Mouse (Mus musculus) frontal cortex, adult 2 months (tissue): ENCODE measurements around the gene Sox8. TPM values are rescaled to one million over a fixed set of nuclear protein-coding genes. Genes with fewer than 3 reads are reported as not detected.

Experiments used
- DNase-seq, 2 experiments: peaks; one replicate each; pipeline ENCODE4 v3.0.0; 2022; ENCODE audit warnings: low spot score in 1 of 2; ENCODE audit errors: extremely low spot score in 1 of 2
- polyA plus RNA-seq: library from polyadenylated mRNA; depleted of rRNA; stranded (reverse); fragments of >200 nt; gene quantifications from 2 replicates; pipeline ENCODE4 v1.2.3, GENCODE M21; 2012; rRNA removed

Sox8 gene
- polyA plus RNA-seq, result 41.2 and 43.2 TPM in 2 replicates

- peak; percentile 91 to 95 for DNase-seq
Measured at GRCm38 (mm10) chr17:25570648-25571452, at the start of gene Sox8. Gene Sox8, minus strand, starts transcription at chr17:25570686.

GRCm38 (mm10) chr17:25618508-25619056 lies 48.1 kb upstream of the Sox8 start:
- peak in 1 of 2 experiments; percentile 82 for DNase-seq

DNA sequence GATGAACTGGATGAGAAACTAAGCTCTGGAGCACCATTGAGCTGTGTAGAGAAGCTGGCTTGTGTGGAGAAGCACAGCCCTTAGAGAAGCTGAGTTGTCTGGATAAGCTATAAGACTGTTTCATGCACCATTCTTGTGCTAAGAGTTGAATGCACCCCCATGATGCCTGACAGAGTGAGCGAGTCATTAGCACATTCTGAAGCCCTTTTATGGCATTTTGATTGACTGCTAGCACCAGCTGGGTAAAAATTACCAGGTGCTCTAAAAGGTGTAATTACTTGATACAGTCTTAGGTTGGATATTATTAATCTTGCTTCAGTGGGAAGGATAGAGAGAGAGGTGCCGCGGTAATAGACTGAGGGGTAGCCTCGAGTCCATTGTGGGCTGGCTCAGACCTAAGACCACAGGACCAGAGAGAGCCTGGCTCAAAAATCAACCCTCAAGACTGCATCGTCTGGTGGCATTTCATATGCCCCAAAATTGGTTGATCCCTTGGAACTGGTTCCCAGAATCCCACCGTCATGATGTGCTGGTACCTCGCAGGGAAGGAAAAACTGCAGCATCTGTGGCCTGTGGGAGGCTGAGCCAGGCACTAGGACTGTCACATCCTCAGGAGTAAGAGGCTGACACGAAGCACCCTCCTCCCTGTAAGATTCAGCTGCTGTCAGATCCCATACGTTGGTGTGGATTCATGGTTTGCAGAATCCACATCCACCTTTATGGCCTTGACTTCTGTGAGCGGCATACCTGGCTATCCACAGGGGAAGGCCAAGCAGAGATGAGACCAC lies 44.4 kb upstream of the Sox8 start:
- no peak for DNase-seq

- no peak for DNase-seq
Measured at GRCm38 (mm10) chr17:25613323-25613722, 42.8 kb upstream of the Sox8 start.

GRCm38 (mm10) chr17:25612537-25612936 lies 42.1 kb upstream of the Sox8 start:
- DNase-seq, result no peak

DNA sequence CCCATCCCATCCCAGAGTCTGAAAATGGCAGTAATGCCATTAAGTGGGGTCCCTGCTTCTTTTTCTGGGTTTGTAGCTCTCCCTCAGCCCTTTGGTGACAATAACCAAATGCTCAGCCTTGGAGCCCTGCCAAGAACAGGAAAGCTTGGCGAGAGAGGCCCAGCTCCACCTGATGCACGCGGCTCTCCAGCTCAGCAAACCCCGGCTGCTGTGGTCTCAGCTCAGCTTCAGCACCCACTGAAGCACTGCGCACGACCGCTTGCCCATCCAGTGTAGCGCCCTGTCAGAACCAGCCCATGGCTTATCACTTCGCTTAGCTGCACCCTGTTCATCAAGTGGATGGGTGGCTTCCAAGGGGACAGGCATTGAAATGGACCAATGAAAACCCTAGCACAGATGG lies 39.7 kb upstream of the Sox8 start:
- no peak for DNase-seq

DNA sequence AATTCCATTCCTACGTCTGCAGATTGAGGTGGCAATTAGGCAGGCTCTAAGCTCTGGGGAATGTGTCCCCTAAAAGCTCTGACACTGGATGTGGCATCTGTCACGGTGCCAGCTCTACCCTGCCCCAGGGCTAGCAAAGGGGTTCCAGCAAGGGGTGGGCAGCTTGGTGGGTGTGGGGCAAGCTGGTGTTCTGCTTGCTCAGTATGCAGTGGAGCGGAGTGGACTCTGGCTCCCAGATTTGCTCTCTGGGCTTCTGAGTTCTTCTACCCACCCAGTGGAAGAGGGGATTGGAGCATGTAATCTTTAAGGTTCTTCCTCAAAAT lies 39.0 kb upstream of the Sox8 start:
- DNase-seq, result no peak

- DNase-seq, result no peak
Measured at GRCm38 (mm10) chr17:25608821-25609505, 38.5 kb upstream of the Sox8 start.

DNA sequence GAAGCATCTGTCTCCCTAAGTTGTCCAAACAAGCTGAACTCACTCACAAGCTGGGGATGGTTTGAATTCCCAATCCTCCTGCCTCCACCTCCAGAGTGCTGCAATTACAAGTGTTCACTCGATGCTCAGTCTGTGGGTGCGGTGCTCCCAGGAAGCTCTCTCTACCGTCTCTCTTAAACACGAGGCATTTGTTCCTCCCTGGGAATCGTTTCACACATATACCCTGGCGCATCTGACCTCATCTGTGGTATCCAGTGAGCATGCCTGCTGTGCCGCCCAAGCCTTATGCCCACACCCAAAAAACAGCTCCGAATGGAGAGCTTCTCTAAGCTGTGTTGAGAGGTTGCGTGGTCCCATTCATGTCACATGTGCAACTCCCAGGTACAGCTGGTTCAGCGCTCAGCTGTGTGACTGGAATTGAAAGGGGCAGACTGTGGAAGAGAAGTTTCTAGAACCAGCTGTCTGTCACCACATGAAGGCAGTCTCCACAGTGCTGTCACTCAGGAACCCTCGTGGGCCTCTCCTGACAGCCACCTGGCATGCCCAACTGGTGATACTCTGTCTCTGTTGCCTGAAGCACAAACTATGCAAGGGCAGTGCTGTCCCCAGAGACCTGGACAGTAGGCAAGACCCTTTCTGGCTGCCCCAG lies 37.8 kb upstream of the Sox8 start:
- peak in 1 of 2 experiments; percentile 57 for DNase-seq

DNA sequence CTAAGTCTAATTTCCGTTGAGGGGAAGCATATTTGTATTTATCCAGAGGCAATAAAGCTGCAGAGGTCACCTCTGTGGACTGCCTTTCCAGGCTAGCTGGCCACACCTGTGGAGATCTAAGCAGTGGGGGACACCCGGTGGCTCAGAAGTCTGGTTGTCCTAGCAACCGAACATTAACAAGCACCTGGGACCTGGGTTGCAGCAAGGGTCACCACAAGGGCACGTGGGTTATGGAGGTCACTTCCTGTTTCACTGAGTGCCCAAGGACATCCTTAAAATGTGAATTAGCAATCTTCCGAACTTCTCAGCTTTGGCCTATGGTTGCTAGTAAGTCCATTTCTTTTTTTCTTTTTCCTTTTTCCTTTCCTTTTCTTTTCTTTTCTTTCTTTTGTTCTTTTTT lies 33.7 kb upstream of the Sox8 start:
- no peak for DNase-seq

DNA sequence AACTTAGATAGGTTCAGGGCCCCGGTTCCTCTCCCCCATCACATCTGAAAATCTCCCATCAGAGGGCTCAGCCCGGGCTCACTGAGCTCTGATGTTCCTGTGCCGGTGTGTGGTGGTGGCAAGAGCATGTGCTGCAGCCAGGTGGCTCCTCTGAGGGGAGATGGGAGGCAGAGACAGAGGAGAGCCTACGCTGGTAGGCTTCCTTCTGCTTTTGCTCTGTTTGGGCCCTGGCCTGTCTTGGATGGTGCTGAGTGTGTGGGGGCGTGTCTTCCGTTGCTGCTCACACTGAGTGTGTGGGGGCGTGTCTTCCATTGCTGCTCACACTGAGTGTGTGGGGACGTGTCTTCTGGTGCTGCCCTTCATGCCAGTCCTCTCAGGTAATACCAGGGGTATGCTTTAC lies 31.9 kb upstream of the Sox8 start:
- no peak for DNase-seq

DNA sequence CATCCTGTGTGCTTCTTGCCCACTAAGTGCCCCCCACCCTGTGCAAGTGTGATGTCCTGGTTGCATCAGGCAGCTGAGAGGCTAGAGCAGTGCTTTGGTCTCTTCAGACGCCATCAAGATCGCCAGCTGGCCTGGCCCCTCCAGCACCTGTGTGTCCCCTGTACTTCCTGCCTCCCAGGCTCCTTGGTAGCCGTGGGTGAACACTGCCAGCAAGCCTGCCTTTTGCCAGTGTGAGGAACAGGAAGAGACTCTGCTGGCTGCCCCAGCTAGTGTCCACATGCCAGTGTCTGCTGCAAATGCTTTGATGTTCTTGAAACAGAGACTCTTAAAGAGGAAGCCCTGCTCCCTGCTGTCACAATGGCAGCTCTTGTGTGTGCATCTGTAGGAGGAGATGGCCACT lies 27.1 kb upstream of the Sox8 start:
- no peak for DNase-seq

DNA sequence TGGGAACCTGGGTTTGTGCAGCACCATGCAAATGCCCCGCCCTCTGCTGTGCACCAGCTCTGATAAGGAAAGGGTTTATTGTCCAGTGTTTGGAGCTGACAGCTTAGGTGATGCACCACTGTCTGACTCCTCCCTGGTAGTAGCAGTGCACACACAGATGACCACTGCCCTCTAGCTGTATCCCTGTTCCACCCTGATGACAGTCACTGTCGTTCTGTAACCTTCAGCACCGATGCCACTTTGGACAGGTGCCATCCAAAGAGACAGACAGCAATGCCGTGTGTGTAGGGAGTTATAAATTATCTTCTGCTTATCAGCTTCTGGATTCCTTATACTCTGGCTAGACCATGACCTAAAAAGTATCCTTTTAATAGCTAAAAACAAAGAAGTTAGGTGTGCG lies 25.0 kb upstream of the Sox8 start:
- DNase-seq, result no peak

DNA sequence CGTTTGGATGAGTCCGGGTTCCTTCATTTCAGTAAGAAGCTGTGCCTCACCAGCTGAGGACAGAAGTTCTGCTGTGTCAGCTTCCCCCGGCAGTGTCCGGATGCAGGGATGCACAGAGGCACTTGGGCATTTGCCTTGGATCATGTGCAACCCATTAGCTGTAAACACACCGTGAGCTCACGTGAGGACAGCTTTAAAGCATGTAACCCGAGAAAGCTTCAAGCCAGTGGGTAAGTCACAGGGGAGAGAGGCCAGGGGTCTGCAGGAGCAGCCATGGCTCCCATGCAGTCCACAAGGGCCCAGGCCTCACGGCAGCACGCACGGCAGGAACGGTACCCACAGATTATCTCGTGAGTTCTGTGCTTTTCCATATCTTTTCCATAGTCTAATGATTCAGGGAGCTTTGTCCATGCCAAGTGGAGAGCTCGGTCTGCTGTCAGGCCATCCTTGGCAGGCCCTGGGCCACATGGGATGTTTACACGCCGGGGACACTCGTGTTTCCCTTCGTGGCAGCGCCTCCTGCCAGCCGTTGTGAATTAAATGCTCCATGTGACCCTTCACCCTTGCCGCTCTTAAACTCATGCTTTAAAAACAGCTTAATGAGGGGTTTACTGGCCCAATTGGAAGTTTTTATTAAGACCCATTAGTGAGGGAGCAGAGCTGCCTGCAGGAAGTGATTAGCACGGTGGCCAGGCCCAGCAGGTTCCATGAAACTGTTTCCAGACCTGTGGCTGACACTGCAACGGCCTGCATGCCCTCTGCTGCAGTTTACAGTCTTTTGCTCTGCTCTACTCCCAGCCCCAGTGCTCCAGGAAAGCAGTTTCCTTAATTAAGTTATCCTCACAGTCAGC lies 23.1 kb upstream of the Sox8 start:
- DNase-seq, result no peak

DNA sequence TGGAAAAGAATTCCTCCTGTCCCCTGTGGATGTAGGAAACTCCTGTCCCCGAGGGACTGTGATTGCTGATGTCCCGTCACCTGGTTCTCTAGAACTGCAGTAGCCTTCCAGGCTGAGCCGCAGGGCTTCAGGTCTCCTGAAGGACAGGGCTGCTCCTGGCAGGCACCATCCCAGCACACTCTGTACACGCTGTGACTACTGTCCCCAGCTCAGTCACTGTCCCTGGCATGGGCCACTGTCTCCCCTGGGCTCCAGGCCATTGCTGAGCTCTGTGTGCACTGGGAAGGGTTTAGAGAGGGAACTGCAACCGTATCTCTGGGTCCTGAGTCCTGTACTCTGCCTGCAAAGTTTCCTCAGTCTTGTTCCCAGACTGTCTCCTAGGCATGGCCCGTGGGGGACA lies 21.9 kb upstream of the Sox8 start:
- no peak for DNase-seq

GRCm38 (mm10) chr17:25590985-25591384 lies 20.5 kb upstream of the Sox8 start:
- DNase-seq, result no peak

- DNase-seq, result no peak
Measured at GRCm38 (mm10) chr17:25590068-25590467, 19.6 kb upstream of the Sox8 start.

GRCm38 (mm10) chr17:25584646-25585045 lies 14.2 kb upstream of the Sox8 start:
- no peak for DNase-seq

DNA sequence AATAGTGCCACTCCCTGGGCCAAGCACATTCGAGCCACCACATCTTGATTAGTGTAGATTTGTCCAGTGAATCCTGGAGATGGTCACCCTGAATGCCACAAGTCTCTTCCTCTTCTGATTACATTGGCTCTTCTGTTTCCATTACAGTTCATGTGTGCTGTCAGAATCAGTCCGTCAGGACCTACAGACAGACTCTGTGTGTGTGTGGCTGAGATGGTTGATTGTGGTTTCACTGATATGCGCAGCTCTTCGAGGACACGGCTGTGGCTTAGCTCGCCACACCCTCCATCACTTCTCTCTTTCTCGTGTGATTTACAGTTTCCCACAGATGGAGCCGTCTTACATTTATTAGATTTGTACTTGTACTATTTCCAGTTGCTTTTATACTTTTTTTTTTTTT lies 13.4 kb upstream of the Sox8 start:
- DNase-seq, result no peak

DNA sequence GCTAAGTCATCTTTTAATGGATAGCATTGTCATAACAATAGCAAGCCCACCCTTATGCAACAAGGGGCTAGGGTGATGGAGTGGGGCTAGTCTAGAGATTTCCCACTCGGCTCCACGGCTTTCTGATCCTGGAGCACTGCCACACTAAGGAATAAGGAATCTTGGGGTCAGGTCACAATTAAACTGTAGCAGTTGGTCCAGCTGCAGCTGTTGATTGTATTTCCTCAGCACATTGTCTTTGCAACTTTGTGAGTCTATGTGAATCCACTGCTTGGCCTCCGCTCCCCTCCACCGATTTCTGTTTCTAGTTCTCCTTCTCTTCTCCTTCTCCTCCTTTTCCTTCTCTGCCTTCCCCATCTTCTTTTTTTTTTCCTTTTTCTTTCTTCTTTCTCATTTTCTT lies 12.6 kb upstream of the Sox8 start:
- no peak for DNase-seq
